Mouse (Mus musculus): ENCODE results near the gene Sema3d. TPM values are rescaled to one million over a fixed set of nuclear protein-coding genes. Genes with fewer than 3 reads are reported as not detected.

Gene Sema3d
- total RNA-seq, 2 experiments from 2014 or later: 0.62 to 0.66 TPM

- DNase-seq: no peak
- intact Hi-C loops (cut with DNase I): no loop called here
Measured at GRCm38 (mm10) chr5:12498227-12498928, 115.2 kb downstream of the Sema3d start.

- intact Hi-C loops (cut with DNase I): no loop called here
- DNase-seq: no peak
Measured at GRCm38 (mm10) chr5:12499037-12499436, 115.9 kb downstream of the Sema3d start.

- intact Hi-C loops (cut with DNase I): no loop called here
- DNase-seq: no peak
Measured at GRCm38 (mm10) chr5:12499791-12500504, 116.8 kb downstream of the Sema3d start.

- DNase-seq: no peak
- intact Hi-C loops (cut with DNase I): no loop called here
Measured at GRCm38 (mm10) chr5:12512471-12512870, 129.3 kb downstream of the Sema3d start.

DNA sequence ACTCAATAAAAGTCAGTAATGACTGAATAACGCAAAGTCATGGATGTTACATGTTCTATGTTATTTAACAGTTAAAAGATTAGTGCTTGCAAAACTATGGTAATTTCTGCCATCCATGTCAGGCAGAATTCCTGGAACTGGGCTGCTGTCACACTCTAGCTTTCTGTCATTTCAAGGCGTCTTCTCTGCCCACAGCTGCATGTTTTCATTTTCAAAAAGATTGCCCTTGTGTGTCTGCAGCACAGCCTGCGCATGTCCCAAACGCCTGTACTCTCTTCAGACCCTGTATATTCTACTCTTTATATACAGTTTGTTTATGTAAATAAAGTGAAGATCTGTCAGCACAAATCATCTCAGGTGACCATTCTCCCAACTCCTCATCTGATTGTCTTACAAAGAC, 132.1 kb downstream of the Sema3d start:
- no peak for DNase-seq
- intact Hi-C loops (cut with DNase I): no loop called here

DNA sequence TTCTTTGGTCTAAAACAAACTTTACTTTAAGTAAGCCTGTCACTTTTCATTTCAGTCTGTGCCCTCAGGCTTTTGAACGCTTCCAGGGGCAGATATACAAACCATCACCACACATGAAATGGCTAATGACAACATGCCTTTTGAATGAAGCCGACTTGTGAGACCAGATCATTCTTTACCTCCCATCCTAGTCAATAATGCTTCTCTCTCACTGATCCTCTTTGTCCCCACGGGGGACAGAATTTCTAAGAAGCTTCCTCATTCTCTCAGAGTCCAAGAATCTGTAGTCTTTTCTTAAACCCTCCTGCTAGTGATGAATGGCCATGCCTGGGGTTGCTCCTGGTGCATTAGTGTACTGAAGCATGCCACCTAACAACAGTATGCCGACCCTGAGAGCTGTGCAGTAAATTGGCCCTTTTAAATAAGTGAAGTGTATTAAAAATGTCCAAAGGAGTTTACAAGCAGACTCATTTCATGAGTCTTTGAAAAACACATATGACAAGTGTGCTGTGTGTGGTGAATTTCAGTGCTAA, 142.1 kb downstream of the Sema3d start:
- intact Hi-C loops (cut with DNase I): no loop called here

DNA sequence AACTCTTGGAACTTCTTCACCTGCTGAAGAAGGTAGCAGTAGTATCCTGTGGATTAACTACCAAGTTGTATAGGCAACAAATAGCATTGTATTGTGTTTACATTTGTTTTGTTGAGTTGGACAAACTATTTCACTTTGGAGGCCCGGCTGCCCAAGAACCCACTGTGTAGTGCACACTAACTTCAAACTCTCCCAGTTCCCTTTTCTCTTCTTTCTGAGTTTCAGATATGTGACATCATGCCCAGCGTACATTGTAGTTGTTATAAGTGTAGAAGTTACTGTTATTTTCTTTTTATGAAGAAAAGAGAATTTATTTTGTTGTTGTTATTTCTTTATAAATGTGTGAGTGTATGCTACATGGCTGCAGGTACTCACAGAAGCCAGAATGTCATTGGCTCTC, 145.4 kb downstream of the Sema3d start:
- intact Hi-C loops (cut with DNase I): no loop called here
- DNase-seq: no peak

More for the DNA sequence above, 142.1 kb downstream of the Sema3d start:
- DNase-seq: no peak

- DNase-seq: no peak
- intact Hi-C loops (cut with DNase I): no loop called here
Measured at GRCm38 (mm10) chr5:12529771-12530170, 146.6 kb downstream of the Sema3d start.

- intact Hi-C loops (cut with DNase I): no loop called here
- no peak for DNase-seq
Measured at GRCm38 (mm10) chr5:12541268-12541667, 158.1 kb downstream of the Sema3d start.

- intact Hi-C loops (cut with DNase I): no loop called here
- no peak for DNase-seq
Measured at GRCm38 (mm10) chr5:12549046-12549669, 166.0 kb downstream of the Sema3d start.

- DNase-seq: no peak
- intact Hi-C loops (cut with DNase I): loop anchor here (10.0 kb wide), 1 partner anchor 521 kb away; no protein-coding TSS in a partner anchor
Measured at GRCm38 (mm10) chr5:12555401-12555800, 172.2 kb downstream of the Sema3d start.

DNA sequence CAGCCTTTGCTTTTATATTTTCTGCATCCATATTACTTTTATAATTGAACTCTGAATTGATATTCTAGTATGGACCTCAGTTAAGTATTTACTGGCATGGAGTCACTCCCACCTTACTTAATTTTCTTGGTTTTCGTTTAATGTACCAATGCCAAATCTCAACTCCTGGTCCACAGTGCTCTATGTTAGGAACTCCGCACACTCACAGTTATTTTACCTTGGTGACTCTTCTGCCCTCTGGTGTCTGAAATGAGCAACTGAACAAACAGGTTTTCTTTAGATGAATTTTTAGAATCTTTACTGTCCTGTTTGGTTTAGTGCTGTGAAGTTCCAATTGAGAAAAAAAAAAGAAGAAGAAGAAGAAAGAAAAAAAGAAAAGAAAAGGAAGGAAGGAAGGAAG, 174.7 kb downstream of the Sema3d start:
- DNase-seq: no peak
- intact Hi-C loops (cut with DNase I): loop anchor here (10.0 kb wide), 1 partner anchor 523 kb away; no protein-coding TSS in a partner anchor

DNA sequence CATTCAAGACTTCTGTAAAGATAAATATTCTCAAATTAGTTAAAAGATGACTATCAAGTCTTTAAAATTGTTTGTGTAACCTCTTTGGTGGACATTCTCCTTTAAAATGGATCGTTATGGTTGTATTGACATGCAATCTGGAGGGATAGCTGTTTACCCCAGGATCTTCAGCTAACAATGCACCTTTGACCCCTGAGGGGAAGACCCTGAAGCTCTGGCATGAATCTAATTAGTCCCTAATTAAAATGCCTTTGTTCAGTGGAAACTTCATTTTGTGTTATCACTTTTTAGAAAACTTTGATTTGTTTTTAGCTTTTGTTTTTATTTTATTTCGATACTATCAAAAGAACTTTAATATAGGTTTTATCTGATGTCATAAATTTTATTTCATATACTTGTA, 178.6 kb downstream of the Sema3d start:
- DNase-seq: no peak
- intact Hi-C loops (cut with DNase I): loop anchor here (2.0 to 10.0 kb wide), 3 partner anchors 836 to 1069 kb away; no protein-coding TSS in a partner anchor

- no peak for DNase-seq
- intact Hi-C loops (cut with DNase I): loop anchor here (5.0 to 10.0 kb wide), 2 partner anchors 835 to 1023 kb away; no protein-coding TSS in a partner anchor
Measured at GRCm38 (mm10) chr5:12562204-12562603, 179.0 kb downstream of the Sema3d start.

DNA sequence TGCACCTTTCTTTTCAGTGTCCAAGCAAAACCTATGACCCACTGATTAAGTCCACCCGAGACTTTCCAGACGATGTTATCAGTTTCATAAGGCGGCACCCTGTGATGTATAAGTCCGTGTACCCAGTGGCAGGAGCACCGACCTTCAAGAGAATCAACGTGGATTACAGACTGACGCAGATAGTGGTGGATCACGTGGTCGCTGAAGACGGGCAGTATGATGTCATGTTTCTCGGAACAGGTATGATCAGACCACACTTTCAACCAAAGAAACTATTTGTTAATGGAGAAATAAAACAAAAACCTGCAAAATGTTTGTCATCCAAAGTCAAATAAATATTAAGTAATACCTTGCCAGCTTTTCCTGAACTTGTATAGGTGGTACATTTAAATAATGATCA, 179.9 kb downstream of the Sema3d start:
- intact Hi-C loops (cut with DNase I): loop anchor here (5.0 to 10.0 kb wide), 2 partner anchors 834 to 1022 kb away; no protein-coding TSS in a partner anchor
- no peak for DNase-seq

DNA sequence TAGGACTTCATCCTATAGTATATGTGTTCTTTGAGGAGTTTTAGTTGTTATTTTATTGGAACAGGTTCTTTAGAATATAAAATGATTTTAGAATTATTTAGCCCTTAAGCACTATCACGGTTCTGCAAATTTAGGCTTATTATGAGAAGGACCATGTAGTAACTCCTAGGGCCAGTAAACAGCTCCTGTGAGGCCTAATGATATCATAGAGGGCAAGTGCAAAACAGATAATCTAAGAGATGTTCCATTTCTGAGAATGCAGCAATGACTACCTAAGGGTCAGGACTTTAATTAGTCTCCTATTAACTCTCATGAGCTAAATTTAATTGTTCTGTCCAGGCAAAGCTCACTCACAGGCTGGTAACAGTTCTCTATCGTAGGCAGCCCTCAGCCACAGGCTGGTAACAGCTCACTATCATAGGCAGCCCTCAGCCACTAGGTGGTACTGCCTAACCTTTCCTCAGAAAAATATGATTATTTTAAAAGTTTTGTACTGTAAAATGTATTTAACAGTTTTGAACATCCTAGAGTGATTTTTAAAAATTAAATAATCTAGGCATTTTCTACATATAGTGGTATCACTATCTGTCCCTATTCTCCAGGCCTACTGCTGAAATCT, 181.5 kb downstream of the Sema3d start:
- intact Hi-C loops (cut with DNase I): loop anchor here (5.0 to 10.0 kb wide), 2 partner anchors 833 to 1020 kb away; no protein-coding TSS in a partner anchor
- no peak for DNase-seq

GRCm38 (mm10) chr5:12566568-12566967, 183.4 kb downstream of the Sema3d start:
- intact Hi-C loops (cut with DNase I): loop anchor here (10.0 kb wide), 1 partner anchor 1018 kb away; no protein-coding TSS in a partner anchor
- no peak for DNase-seq

GRCm38 (mm10) chr5:12574551-12574950, 191.4 kb downstream of the Sema3d start:
- intact Hi-C loops (cut with DNase I): no loop called here
- DNase-seq: no peak

DNA sequence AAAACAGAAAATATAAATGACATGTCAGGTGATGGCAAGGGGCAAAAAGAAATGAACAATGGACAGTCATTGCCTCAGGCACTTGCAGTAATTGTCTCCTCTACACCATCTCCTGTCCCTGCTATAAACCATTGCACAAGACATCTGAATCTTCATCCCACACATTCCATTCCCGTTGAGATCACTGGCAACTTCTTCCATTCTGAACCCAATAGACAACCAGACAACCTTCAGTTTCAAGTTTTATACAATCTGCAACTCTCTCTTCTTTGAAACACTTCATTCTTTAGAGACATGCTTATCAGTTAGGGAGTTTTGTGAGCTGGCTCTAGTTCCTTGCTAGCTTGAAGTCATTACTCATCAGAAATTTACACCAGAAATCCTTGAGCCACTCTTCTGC, 192.1 kb downstream of the Sema3d start:
- no peak for DNase-seq
- intact Hi-C loops (cut with DNase I): no loop called here

DNA sequence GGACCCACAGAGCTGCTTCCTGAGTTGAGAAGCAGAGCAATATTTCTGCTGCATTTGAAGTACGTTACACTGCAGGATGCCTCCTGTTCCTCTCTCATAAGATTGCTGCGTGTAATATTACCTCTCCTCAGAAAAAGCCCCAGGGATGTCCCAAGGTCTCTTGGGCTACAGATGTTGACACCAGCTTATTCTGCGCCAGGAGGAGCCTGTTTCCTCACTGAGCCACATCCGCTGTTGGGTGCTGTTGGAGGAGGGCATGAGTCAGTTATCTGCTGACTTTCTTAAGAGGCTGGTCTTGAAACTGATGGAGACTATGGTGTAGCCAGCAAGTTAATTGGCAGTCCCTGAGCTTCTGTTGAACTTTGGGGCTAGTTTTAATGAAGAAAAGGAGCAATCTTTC, 196.6 kb downstream of the Sema3d start:
- intact Hi-C loops (cut with DNase I): no loop called here
- DNase-seq: no peak

Data from gastrocnemius, postnatal 36 days (tissue).